Mouse (Mus musculus): ENCODE measurements around the gene Lpp.

GRCm38 (mm10) chr16:24516993-24517392, 123.7 kb downstream of the Lpp start:
- TF ChIP-seq CTCF (IDR thresholded peaks at IDR 0.05; ENCODE audit: control insufficient read depth, insufficient read depth, low read length) (no peak), POLR2A (IDR thresholded peaks at IDR 0.05; ENCODE audit: borderline replicate concordance, control insufficient read depth, low read depth, low read length) (no peak)
